Mouse (Mus musculus): ENCODE data around the gene Jsrp1.

GRCm38 (mm10) chr10:80823316-80823715 is 10.0 kb upstream of the Jsrp1 start:
- TF ChIP-seq CTCF (IDR thresholded peaks at IDR 0.05; ENCODE audit: borderline replicate concordance, insufficient read depth, low read length) (no peak), POLR2A (IDR thresholded peaks at IDR 0.05; ENCODE audit: low read depth, low read length) (no peak)
